ENCODE assay signal across 18 mouse cellular contexts in the genomic region with DNA sequence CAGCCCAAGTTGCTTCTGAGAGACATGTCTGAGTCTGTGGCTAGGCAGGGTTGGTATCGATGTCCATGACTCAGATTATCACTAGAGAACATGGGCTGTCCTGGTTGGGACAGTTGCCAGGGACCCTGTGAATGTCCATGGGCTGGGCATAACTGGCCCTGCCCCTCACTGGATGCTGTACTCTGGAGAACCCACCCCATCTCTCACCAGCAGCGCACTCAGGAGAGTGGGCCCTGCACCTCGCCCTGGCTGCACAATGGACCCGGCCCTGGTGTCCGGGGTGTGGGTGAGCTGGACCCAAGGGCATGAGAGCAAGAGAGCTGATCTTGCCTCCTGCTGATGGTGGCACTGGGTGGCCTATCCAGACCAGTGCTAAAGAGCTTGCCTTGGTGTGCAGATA. TPM values are rescaled to one million over a fixed set of nuclear protein-coding genes. Genes with fewer than 3 reads are reported as not detected.
DNase-seq lines count a peak whose midpoint lies in the region; ATAC-seq and TF ChIP-seq lines count a peak whose summit lies in the region.
"Had no signal": no experiment of that assay in that cellular context is flagged by ENCODE, and none has a peak within 500 bp of the region (broad histone marks: within the 10 kb centered on the region; RNA-seq: fewer than 3 reads in every experiment).

No protein-coding gene starts in this region.

- no peak for TF ChIP-seq POLR2A in myocyte (IDR thresholded peaks at IDR 0.05; ENCODE audit: insufficient read length, low read depth)

- no peak overlapping the region for H3K4me3 ChIP-seq in layer of hippocampus, adult 2 months
- no peak overlapping the region for H3K4me3 ChIP-seq in myocyte
- H3K4me3 ChIP-seq in kidney, embryonic 16.5 days (ENCODE audit: low read length): no peak overlapping the region
- H3K4me3 ChIP-seq: embryonic facial prominence, embryonic 12.5 days; forebrain, embryonic 15.5 days; heart, embryonic 15.5 days; hindbrain, embryonic 13.5 days had no signal

- peaks cover 55% of the 10 kb centered on the region for H3K79me2 ChIP-seq in myocyte (ENCODE audit: control insufficient read depth, insufficient read depth)

- 90% methylated on average over 5 of the region's 5 CpGs for WGBS in kidney, embryonic 16.5 days

- H3K36me3 ChIP-seq in myocyte (ENCODE audit: control insufficient read depth, insufficient read depth): no peaks in the 10 kb centered on the region
- H3K36me3 ChIP-seq in kidney, embryonic 16.5 days (ENCODE audit: insufficient read depth, low read length): no peaks in the 10 kb centered on the region
- H3K36me3 ChIP-seq: embryonic facial prominence, embryonic 12.5 days; heart, embryonic 15.5 days had no signal

- TF ChIP-seq CTCF in layer of hippocampus, adult 2 months (conservative IDR thresholded peaks at IDR 0.05): no peak

- no peaks in the 10 kb centered on the region for H3K9me3 ChIP-seq in kidney, embryonic 16.5 days (ENCODE audit: low read length)
- H3K9me3 ChIP-seq: embryonic facial prominence, embryonic 12.5 days; forebrain, embryonic 15.5 days; heart, embryonic 15.5 days; hindbrain, embryonic 13.5 days had no signal

- 0 out of 2 replicates have a peak overlapping the region, but pooled peaks have one; percentile 36 for H3K27ac ChIP-seq in layer of hippocampus, adult 2 months
- H3K27ac ChIP-seq in kidney, embryonic 16.5 days (ENCODE audit: low read length): no peak overlapping the region
- H3K27ac ChIP-seq: embryonic facial prominence, embryonic 12.5 days; forebrain, embryonic 15.5 days; heart, embryonic 15.5 days; hindbrain, embryonic 13.5 days; hindbrain, postnatal 0 days had no signal

- H3K27me3 ChIP-seq in myocyte (ENCODE audit: control insufficient read depth, insufficient read depth, insufficient read length): no peaks in the 10 kb centered on the region
- H3K27me3 ChIP-seq in kidney, embryonic 16.5 days (ENCODE audit: insufficient read depth, low read length): no peaks in the 10 kb centered on the region
- H3K27me3 ChIP-seq: embryonic facial prominence, embryonic 12.5 days; forebrain, embryonic 15.5 days; heart, embryonic 15.5 days; hindbrain, embryonic 13.5 days; Patski had no signal

- peak overlapping the region; percentile 1 for H3K4me2 ChIP-seq in myocyte (ENCODE audit: low read depth)
- H3K4me2 ChIP-seq in kidney, embryonic 16.5 days (replicated peaks; ENCODE audit: low read depth, low read length): no peak overlapping the region
- H3K4me2 ChIP-seq: embryonic facial prominence, embryonic 12.5 days; forebrain, embryonic 15.5 days; heart, embryonic 15.5 days; hindbrain, embryonic 13.5 days had no signal

- peaks cover 17% of the 10 kb centered on the region; the same call in 1 of the 2 replicates for H3K4me1 ChIP-seq in kidney, embryonic 16.5 days (ENCODE audit: insufficient read depth, low read length)
- H3K4me1 ChIP-seq: embryonic facial prominence, embryonic 12.5 days had no signal

- H3K9ac ChIP-seq in kidney, embryonic 16.5 days (replicated peaks; ENCODE audit: low read length): no peak overlapping the region
- H3K9ac ChIP-seq: embryonic facial prominence, embryonic 12.5 days; forebrain, embryonic 15.5 days; heart, embryonic 15.5 days; hindbrain, embryonic 13.5 days had no signal

- H3ac ChIP-seq in myocyte (ENCODE audit: control insufficient read depth, insufficient read length): no peak overlapping the region

- DNase-seq in cerebellum, postnatal 10 days: peak; percentile 16 to 30
- no peak for DNase-seq in cerebellum, postnatal 4 days (ENCODE audit: low spot score in 2 of 2)
- DNase-seq in layer of hippocampus, adult 2 months (ENCODE audit: low spot score in 2 of 2): no peak
- no peak for DNase-seq in layer of hippocampus, postnatal 36 days
- DNase-seq in 416B (ENCODE audit: low read depth): peak; percentile 24
- DNase-seq: adrenal gland, postnatal 14 days; cerebellum, adult 2 months; gastrocnemius, postnatal 14 days; heart, postnatal 14 days had no signal

- ATAC-seq in kidney, embryonic 16.5 days (ENCODE audit: low FRiP score, low TSS enrichment): no peak
- ATAC-seq: activated CD4-positive, CD25-positive, alpha-beta regulatory T cell, adult 4 months; forebrain, embryonic 15.5 days; hindbrain, postnatal 0 days; Patski had no signal

TF ChIP-seq in myocyte, 11 proteins besides CTCF, POLR2A, EP300 and RAD21:
- TF ChIP-seq E2F4 (IDR thresholded peaks at IDR 0.05; ENCODE audit: insufficient read depth): no peak
- TF ChIP-seq MYOD1 (IDR thresholded peaks at IDR 0.05; ENCODE audit: control insufficient read depth in 1 of 3, insufficient read length in 2 of 3, low read depth in 2 of 3): peak in 1 of 3 experiments; percentile 1
- no peak for TF ChIP-seq MAX (IDR thresholded peaks at IDR 0.05; ENCODE audit: low read depth)

RNA-seq across cellular contexts. Expression of a gene that starts 5.2 kb away (rescaled TPM):
- total RNA-seq in layer of hippocampus, adult 2 months (2021): 10 to 100 TPM; 63.2 to 65.6 TPM
- total RNA-seq in layer of hippocampus, postnatal 36 days (2021): 10 to 100 TPM; 60.2 to 61.8 TPM
- polyA plus RNA-seq in myocyte (2012; fragmentation: generic; extraction: Trizol): 34.9 TPM
- polyA plus RNA-seq in kidney, embryonic 16.5 days (2015; fragmentation: Nextera tagmentation; extraction: Ambion mirVana): 120 and 126 TPM in 2 replicates

Comparison
In these comparisons a context has a peak if more than half of its experiments do, and no peak if none do; other contexts are left out.
1. DNase-seq: peak in cerebellum, postnatal 10 days (2 of 2) and 416B (single experiment); none in cerebellum, postnatal 4 days (0 of 2), layer of hippocampus, adult 2 months (0 of 2) and layer of hippocampus, postnatal 36 days (0 of 2).